Mouse (Mus musculus) liver, embryonic 11.5 days (tissue): ENCODE results near the gene Bglap2. TPM values are rescaled to one million over a fixed set of nuclear protein-coding genes. Genes with fewer than 3 reads are reported as not detected.

Experiments used
- ATAC-seq: fragments of 200-750 bp; cut with Nextera tagmentation; replicated peaks from 2 replicates; pipeline ENCODE4 v1.8.0; 2017; ENCODE audit warnings: moderate number of reproducible peaks, mild to moderate bottlenecking, moderate TSS enrichment, moderate library complexity; ENCODE audit not compliant: low FRiP score
- DNase-seq: peaks from one replicate; pipeline ENCODE4 v3.0.0-alpha.2; 2017; ENCODE audit warnings: low spot score
- H3K27ac ChIP-seq: fragments of 300-500 bp; sonication (generic); 2 replicates; pipeline ENCODE4 v1.5.1; 2014; ENCODE audit warnings: mild to moderate bottlenecking, low read depth, low read length, control low read depth
- H3K27me3 ChIP-seq: fragments of 300-500 bp; sonication (generic); replicated peaks from 2 replicates; pipeline ENCODE4 v1.6.1; 2014; ENCODE audit warnings: low read length, mixed read lengths; ENCODE audit not compliant: control insufficient read depth, insufficient read depth
- H3K36me3 ChIP-seq: fragments of 300-500 bp; sonication (generic); 2 replicates; pipeline ENCODE4 v1.6.1; 2014; ENCODE audit warnings: mild to moderate bottlenecking, low read length, moderate library complexity, mixed read lengths; ENCODE audit not compliant: control insufficient read depth, insufficient read depth
- H3K4me1 ChIP-seq: fragments of 300-500 bp; sonication (generic); replicated peaks from 2 replicates; pipeline ENCODE4 v1.6.1; 2014; ENCODE audit warnings: low read length, mixed read lengths; ENCODE audit not compliant: control insufficient read depth, insufficient read depth
- H3K4me2 ChIP-seq: fragments of 300-500 bp; sonication (generic); 2 replicates; pipeline ENCODE4 v1.6.1; 2014; ENCODE audit warnings: mild to moderate bottlenecking, control low read depth, moderate library complexity
- H3K4me3 ChIP-seq: fragments of 300-500 bp; sonication (generic); 2 replicates; pipeline ENCODE4 v1.5.1; 2014; ENCODE audit warnings: low read depth, low read length, control low read depth
- H3K9ac ChIP-seq: fragments of 300-500 bp; sonication (generic); 2 replicates; pipeline ENCODE4 v1.6.1; 2014; ENCODE audit warnings: low read depth, low read length, control low read depth
- H3K9me3 ChIP-seq: fragments of 300-500 bp; sonication (generic); 2 replicates; pipeline ENCODE4 v1.6.1; 2016; ENCODE audit warnings: low read length, inconsistent platforms, mixed read lengths; ENCODE audit not compliant: control insufficient read depth
- WGBS: fragments of 180-500 bp; shearing (Covaris S2); extraction: QIAGEN DNeasy Blood & Tissue Kit; methylation state at CpG from one replicate; pipeline ENCODE4 v1.1.7; 2014; 5-methylcytosine and 5-hydroxymethylcytosine counted together
- polyA plus RNA-seq: library from polyadenylated mRNA; unstranded; fragments of >200 nt; fragmentation: Nextera tagmentation; extraction: Ambion mirVana; gene quantifications from 2 replicates; pipeline ENCODE4 v1.2.1, GENCODE M21; 2014

The Bglap2 gene
- polyA plus RNA-seq, 1 experiment from 2014 or later: not detected

GRCm38 (mm10) chr3:88331282-88331681 lies 47.2 kb downstream of the Bglap2 start:
- WGBS: 14% methylated on average over 2 of the region's 2 CpGs

GRCm38 (mm10) chr3:88328956-88329355 lies 49.5 kb downstream of the Bglap2 start:
- H3K27me3 ChIP-seq: no peaks in the 10 kb centered on the region
- H3K9ac ChIP-seq: no peak overlapping the region
- peaks cover 10% of the 10 kb centered on the region for H3K4me1 ChIP-seq
- no peak overlapping the region for H3K4me2 ChIP-seq
- DNase-seq: no peak
- H3K36me3 ChIP-seq: peaks cover 3% of the 10 kb centered on the region; the same call in 1 of the 2 replicates
- no peaks in the 10 kb centered on the region for H3K9me3 ChIP-seq
- no peak overlapping the region for H3K4me3 ChIP-seq
- ATAC-seq: no peak
- no peak overlapping the region for H3K27ac ChIP-seq
- 75% methylated on average over 5 of the region's 5 CpGs for WGBS

More at GRCm38 (mm10) chr3:88331282-88331681, 47.2 kb downstream of the Bglap2 start:
- ATAC-seq (no peak), DNase-seq (no peak)
- Histone ChIP-seq H3K36me3 (peaks cover 5% of the 10 kb centered on the region), H3K27ac (no peak overlapping the region), H3K9ac (no peak overlapping the region), H3K9me3 (no peaks in the 10 kb centered on the region), H3K4me1 (peaks cover 14% of the 10 kb centered on the region), H3K4me2 (no peak overlapping the region), H3K27me3 (no peaks in the 10 kb centered on the region), H3K4me3 (no peak overlapping the region)

Other genes starting within 250 kb of the Bglap2 start
- 27.6 and 28.0 TPM in 2 replicates for gene Mef2d, start 236.3 kb downstream of the Bglap2 start, polyA plus RNA-seq
- gene Rhbg, start 124.0 kb downstream of the Bglap2 start, polyA plus RNA-seq: 16.3 and 19.5 TPM in 2 replicates
- gene Gm38392, start 91.5 kb downstream of the Bglap2 start, polyA plus RNA-seq: 0.31 and 1.4 TPM in 2 replicates
- gene Tsacc, start 81.7 kb downstream of the Bglap2 start, polyA plus RNA-seq: 14.0 and 17.7 TPM in 2 replicates
- gene Cct3, start 81.6 kb downstream of the Bglap2 start, polyA plus RNA-seq: 694 and 747 TPM in 2 replicates
- gene Glmp, start 53.7 kb downstream of the Bglap2 start, polyA plus RNA-seq: 111 and 113 TPM in 2 replicates
- gene Tmem79, start 42.6 kb downstream of the Bglap2 start, polyA plus RNA-seq: 2.0 TPM in 2 replicates
- gene Smg5, start 42.4 kb downstream of the Bglap2 start, polyA plus RNA-seq: 52.0 TPM in 2 replicates
- gene Paqr6, start 14.1 kb downstream of the Bglap2 start, polyA plus RNA-seq: 5.6 and 7.0 TPM in 2 replicates
- 0.12 and 0.40 TPM in 2 replicates for gene Bglap3, start 6.0 kb downstream of the Bglap2 start, polyA plus RNA-seq
- not detected in 2 replicates for gene Bglap, start 5.8 kb upstream of the Bglap2 start, polyA plus RNA-seq
- gene Pmf1, start 31.6 kb upstream of the Bglap2 start, polyA plus RNA-seq: 153 and 165 TPM in 2 replicates
- gene Slc25a44, start 46.4 kb upstream of the Bglap2 start, polyA plus RNA-seq: 20.6 and 20.7 TPM in 2 replicates
- gene Sema4a, start 82.5 kb upstream of the Bglap2 start, polyA plus RNA-seq: 14.3 and 19.0 TPM in 2 replicates
- gene Lmna, start 131.3 kb upstream of the Bglap2 start, polyA plus RNA-seq: 155 and 157 TPM in 2 replicates
- 9.4 and 10.2 TPM in 2 replicates for gene Mex3a, start 153.7 kb upstream of the Bglap2 start, polyA plus RNA-seq
- gene Rab25, start 169.6 kb upstream of the Bglap2 start, polyA plus RNA-seq: 1.1 and 1.2 TPM in 2 replicates
- gene Lamtor2, start 174.4 kb upstream of the Bglap2 start, polyA plus RNA-seq: 111 and 120 TPM in 2 replicates
- 65.8 and 67.7 TPM in 2 replicates for gene Ubqln4, start 175.1 kb upstream of the Bglap2 start, polyA plus RNA-seq
- gene Ssr2, start 197.2 kb upstream of the Bglap2 start, polyA plus RNA-seq: 306 and 307 TPM in 2 replicates
- 64.3 and 66.3 TPM in 2 replicates for gene Arhgef2, start 227.3 kb upstream of the Bglap2 start, polyA plus RNA-seq